11 mouse cellular contexts compared by ENCODE assay signal in genomic region chr7:78597251-78598129, GRCm38 (mm10).
DNase-seq lines count a peak whose midpoint lies in the region; ATAC-seq and TF ChIP-seq lines count a peak whose summit lies in the region.
"Had no signal": no experiment of that assay in that cellular context is flagged by ENCODE, and none has a peak within 500 bp of the region (broad histone marks: within the 10 kb centered on the region; RNA-seq: fewer than 3 reads in every experiment).

No protein-coding gene starts in this region.

- peak; percentile 18; the same call in 1 of the 2 replicates for ATAC-seq in neural tube, embryonic 12.5 days (ENCODE audit: low FRiP score, low read depth)
- no peak for ATAC-seq in hindbrain, embryonic 15.5 days (ENCODE audit: low FRiP score, low read depth)

- no peaks in the 10 kb centered on the region for H3K9me3 ChIP-seq in neural tube, embryonic 12.5 days
- no peaks in the 10 kb centered on the region for H3K9me3 ChIP-seq in hindbrain, embryonic 15.5 days
- H3K9me3 ChIP-seq: heart, embryonic 15.5 days; liver, embryonic 15.5 days had no signal

- peaks cover 18% of the 10 kb centered on the region for H3K4me1 ChIP-seq in neural tube, embryonic 12.5 days
- H3K4me1 ChIP-seq in cortical plate, adult 2 months (ENCODE audit: control insufficient read depth, insufficient read depth, low read length), result peaks cover 8% of the 10 kb centered on the region; the same call in 1 of the 2 replicates
- H3K4me1 ChIP-seq in hindbrain, embryonic 15.5 days (replicated peaks), result peaks cover 18% of the 10 kb centered on the region
- H3K4me1 ChIP-seq: heart, embryonic 15.5 days; liver, embryonic 15.5 days had no signal

- intact Hi-C loops in heart, postnatal 14 days (cut with DNase I), result loop anchor here (10.0 kb wide), 1 partner anchor 1463 kb away; no protein-coding TSS in a partner anchor

- DNase-seq in neural tube, embryonic 10.5 days (ENCODE audit: extremely low spot score, low spot score), result no peak
- peak; percentile 36 to 52 for DNase-seq in thymus, postnatal 10 days (ENCODE audit: low spot score in 2 of 2)
- DNase-seq in cerebellum, adult 11 months, result no peak
- DNase-seq in heart, postnatal 14 days, result no peak
- DNase-seq in MN1 (ENCODE audit: low spot score), result no peak
- DNase-seq: cerebellum, adult 11-12 months had no signal

- H3K27me3 ChIP-seq in neural tube, embryonic 12.5 days (replicated peaks), result peaks cover 3% of the 10 kb centered on the region; the same call in 1 of the 2 replicates
- no peaks in the 10 kb centered on the region for H3K27me3 ChIP-seq in hindbrain, embryonic 15.5 days

- H3K4me3 ChIP-seq in neural tube, embryonic 12.5 days, result no peak overlapping the region
- no peak overlapping the region for H3K4me3 ChIP-seq in cortical plate, adult 2 months (ENCODE audit: insufficient read depth, low read length)
- H3K4me3 ChIP-seq in hindbrain, embryonic 15.5 days, result no peak overlapping the region
- H3K4me3 ChIP-seq: heart, embryonic 15.5 days; liver, embryonic 15.5 days had no signal

- TF ChIP-seq CTCF in cortical plate, adult 2 months (IDR thresholded peaks at IDR 0.05; ENCODE audit: extremely low read depth, insufficient read depth, low read length), result no peak

- no peaks in the 10 kb centered on the region for H3K36me3 ChIP-seq in neural tube, embryonic 12.5 days
- no peaks in the 10 kb centered on the region for H3K36me3 ChIP-seq in hindbrain, embryonic 15.5 days
- H3K36me3 ChIP-seq: heart, embryonic 15.5 days; liver, embryonic 15.5 days had no signal

- TF ChIP-seq POLR2A in cortical plate, adult 2 months (IDR thresholded peaks at IDR 0.05; ENCODE audit: extremely low read depth, insufficient read depth, low read length), result no peak

- H3K4me2 ChIP-seq in neural tube, embryonic 12.5 days (replicated peaks), result peak overlapping the region; percentile 22; the same call in 1 of the 2 replicates
- 0 out of 2 replicates have a peak overlapping the region, but pooled peaks have one; percentile 21 for H3K4me2 ChIP-seq in hindbrain, embryonic 15.5 days
- H3K4me2 ChIP-seq: heart, embryonic 15.5 days; liver, embryonic 15.5 days had no signal

- WGBS in neural tube, embryonic 12.5 days, result 31% methylated on average over 15 of the region's 15 CpGs
- 34% methylated on average over 15 of the region's 15 CpGs for WGBS in hindbrain, embryonic 15.5 days

- no peak overlapping the region for H3K27ac ChIP-seq in neural tube, embryonic 12.5 days
- H3K27ac ChIP-seq in cortical plate, adult 2 months (ENCODE audit: insufficient read depth, low read length), result 0 out of 2 replicates have a peak overlapping the region, but pooled peaks have one; percentile 7
- no peak overlapping the region for H3K27ac ChIP-seq in hindbrain, embryonic 15.5 days (replicated peaks)
- H3K27ac ChIP-seq: heart, embryonic 15.5 days; liver, embryonic 15.5 days had no signal

- H3K9ac ChIP-seq in neural tube, embryonic 12.5 days, result no peak overlapping the region
- H3K9ac ChIP-seq in hindbrain, embryonic 15.5 days, result no peak overlapping the region
- H3K9ac ChIP-seq: heart, embryonic 15.5 days; liver, embryonic 15.5 days had no signal

Comparison
In these comparisons a context has a peak if more than half of its experiments do, and no peak if none do; other contexts are left out.
1. DNase-seq: peak in thymus, postnatal 10 days (2 of 2); none in neural tube, embryonic 10.5 days (single experiment), cerebellum, adult 11 months (single experiment), heart, postnatal 14 days (0 of 2) and MN1 (single experiment).